Mouse (Mus musculus): Measurements from ENCODE around the gene Foxl1. TPM values are rescaled to one million over a fixed set of nuclear protein-coding genes. Genes with fewer than 3 reads are reported as not detected.

Foxl1 gene
- polyA plus RNA-seq, 1 experiment from 2014 or later, result 0.36 TPM

DNA sequence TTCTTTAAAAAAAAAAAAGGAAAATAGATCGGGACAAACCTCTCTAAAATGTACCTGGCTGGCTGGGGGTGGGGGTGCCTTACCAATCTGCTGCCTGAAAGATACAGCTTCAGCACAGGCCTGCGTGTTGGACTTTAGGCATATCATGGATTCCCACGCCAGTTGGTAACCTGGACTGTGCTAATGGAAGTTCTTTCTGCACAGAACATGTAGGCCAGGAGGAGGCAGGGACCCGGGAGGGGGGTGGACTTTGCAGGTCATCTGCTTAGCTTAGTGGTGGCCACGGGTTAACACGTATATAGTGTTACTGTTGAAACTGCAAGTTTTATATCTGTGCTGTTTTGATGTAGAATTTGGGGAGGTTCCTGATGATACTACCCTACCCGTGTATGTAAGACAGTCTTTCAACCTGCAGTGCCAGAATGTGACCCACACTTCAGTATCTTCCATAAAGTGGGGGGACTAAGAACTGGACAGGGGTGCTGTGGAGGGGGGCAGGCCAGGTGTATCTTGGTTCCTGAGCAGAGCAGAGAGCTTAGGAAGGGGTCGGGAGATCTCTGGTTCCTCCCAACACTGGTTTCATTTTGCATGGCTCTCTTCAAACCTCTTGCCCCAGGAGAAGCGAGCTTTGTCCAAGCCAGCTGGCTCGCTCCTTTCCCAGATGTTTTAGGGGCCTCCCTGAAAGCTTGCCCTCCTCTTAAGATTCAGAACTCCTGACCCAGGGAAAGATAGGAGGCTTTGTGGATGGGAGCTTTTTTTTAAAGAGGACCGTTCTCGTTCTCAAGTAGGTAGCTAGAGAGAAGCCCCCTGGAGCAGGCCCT, 7.9 kb upstream of the Foxl1 start:
- H3K4me2 ChIP-seq, result no peak overlapping the region; the same call in 1 of the 2 replicates
- H3K9me3 ChIP-seq, result 0 out of 2 replicates have a peak, but pooled peaks cover 6% of the 10 kb centered on the region
- no peak overlapping the region for H3K27ac ChIP-seq
- no peaks in the 10 kb centered on the region for H3K36me3 ChIP-seq (replicated peaks)
- peaks cover 98% of the 10 kb centered on the region for H3K27me3 ChIP-seq
- no peak for ATAC-seq (ENCODE audit: low FRiP score)
- WGBS, result 3% methylated on average over 12 of the region's 12 CpGs
- H3K4me3 ChIP-seq (replicated peaks), result peak overlapping the region; percentile 19
- peaks cover 21% of the 10 kb centered on the region for H3K4me1 ChIP-seq
- no peak overlapping the region for H3K9ac ChIP-seq

DNA sequence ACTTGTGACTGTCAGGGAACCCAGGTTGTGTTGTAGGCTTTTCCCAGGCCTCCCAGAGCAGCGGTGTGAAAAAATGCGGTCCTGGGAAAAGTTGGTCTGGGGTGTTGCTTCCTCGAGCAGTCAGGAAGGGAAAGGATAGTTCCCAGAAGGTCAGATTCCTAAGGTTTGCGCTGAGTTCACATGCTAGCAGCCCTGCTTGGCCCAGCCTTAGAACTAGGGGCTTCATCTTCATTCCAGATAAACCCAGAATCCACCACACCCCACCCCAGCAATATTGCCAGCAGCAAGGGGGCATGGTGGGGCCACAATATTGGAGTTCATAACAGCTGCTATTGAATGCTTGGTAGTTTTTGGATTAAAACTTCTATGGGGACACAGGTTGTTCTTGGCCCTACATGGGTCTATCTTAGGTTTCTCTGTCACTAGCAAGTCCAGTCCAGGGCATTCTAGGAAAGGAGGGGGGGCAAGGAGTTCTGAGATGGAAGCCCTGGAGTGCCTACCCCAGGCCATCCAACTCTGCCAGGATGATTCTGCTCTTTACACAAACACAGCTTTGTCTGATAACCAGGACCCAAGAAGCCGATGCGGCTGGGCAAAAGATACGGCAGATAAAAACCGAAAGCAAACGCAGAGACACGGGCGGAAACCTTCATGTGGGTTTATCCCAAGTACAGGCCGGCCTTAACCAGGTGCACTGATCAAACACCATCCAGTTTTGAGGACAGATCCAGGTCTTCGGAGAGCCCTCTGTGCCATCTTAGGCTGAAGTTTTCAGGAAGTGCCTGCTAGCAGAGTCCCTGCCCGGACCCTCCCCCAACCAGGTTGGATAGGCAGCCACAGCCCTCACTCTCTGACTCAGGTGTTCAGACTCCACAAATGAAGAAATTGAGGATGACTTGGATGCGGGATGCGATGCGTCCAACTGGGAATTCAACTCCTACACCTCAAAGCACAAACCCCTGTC, 7.0 kb upstream of the Foxl1 start:
- Histone ChIP-seq H3K4me1 (peaks cover 25% of the 10 kb centered on the region), H3K4me3 (replicated peaks) (peak overlapping the region; percentile 19; the same call in 1 of the 2 replicates), H3K36me3 (replicated peaks) (no peaks in the 10 kb centered on the region), H3K9me3 (0 out of 2 replicates have a peak, but pooled peaks cover 6% of the 10 kb centered on the region), H3K27ac (no peak overlapping the region), H3K4me2 (no peak overlapping the region), H3K27me3 (peaks cover 99% of the 10 kb centered on the region), H3K9ac (no peak overlapping the region)
- ATAC-seq (ENCODE audit: low FRiP score), result no peak
- 2% methylated on average over 17 of the region's 17 CpGs for WGBS

DNA sequence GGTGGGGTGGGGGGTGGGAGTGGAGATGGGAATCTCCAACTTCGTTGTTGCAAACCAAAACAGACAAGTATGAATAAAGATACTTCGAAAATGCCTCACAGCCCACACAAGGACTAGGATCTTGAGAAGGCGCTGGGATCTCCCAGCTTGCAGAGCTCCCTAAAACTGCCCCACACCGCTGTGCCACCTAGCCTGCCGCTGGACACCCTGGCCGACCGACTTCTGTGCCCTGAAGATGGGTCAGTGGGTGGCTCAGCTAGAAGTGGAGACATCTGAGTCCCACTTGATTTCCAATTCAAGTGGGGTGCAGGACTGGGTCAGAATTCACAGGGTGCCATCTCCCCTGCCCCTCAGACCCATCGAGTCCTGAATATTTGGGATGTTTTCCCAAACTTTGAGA, 6.0 kb upstream of the Foxl1 start:
- H3K27ac ChIP-seq, result no peak overlapping the region
- ATAC-seq (ENCODE audit: low FRiP score), result no peak
- WGBS, result 2% methylated on average over 8 of the region's 8 CpGs
- H3K4me2 ChIP-seq, result no peak overlapping the region
- H3K27me3 ChIP-seq, result peaks cover 99% of the 10 kb centered on the region
- H3K4me3 ChIP-seq (replicated peaks), result no peak overlapping the region
- no peak overlapping the region for H3K9ac ChIP-seq
- 0 out of 2 replicates have a peak, but pooled peaks cover 4% of the 10 kb centered on the region for H3K9me3 ChIP-seq
- H3K4me1 ChIP-seq, result peaks cover 21% of the 10 kb centered on the region
- no peaks in the 10 kb centered on the region for H3K36me3 ChIP-seq (replicated peaks)

DNA sequence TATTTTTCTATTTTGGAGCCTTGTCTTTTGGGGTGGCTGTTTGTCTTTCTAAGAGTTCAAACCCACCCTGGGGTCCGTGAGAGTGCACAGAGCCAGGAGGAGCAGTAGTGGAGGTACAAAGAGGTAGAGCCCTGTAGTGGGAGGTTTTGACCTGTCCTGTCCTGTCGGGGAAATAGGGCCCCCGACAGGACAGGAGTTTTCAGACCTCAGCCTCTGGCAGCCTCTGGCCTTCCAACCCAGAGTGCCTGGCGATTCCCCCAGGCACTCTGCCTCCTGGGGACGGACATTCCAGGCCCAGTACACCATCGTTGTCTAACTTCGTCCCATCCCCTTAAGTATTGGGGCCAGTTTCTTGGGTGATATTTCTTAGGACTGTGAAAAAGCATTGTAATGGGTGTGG, 5.4 kb upstream of the Foxl1 start:
- H3K9ac ChIP-seq, result no peak overlapping the region
- H3K36me3 ChIP-seq (replicated peaks), result no peaks in the 10 kb centered on the region
- no peak overlapping the region for H3K4me2 ChIP-seq
- peaks cover 99% of the 10 kb centered on the region for H3K27me3 ChIP-seq
- WGBS, result 5% methylated on average over 7 of the region's 7 CpGs
- H3K27ac ChIP-seq, result no peak overlapping the region
- no peaks in the 10 kb centered on the region for H3K9me3 ChIP-seq
- H3K4me1 ChIP-seq, result peaks cover 15% of the 10 kb centered on the region
- H3K4me3 ChIP-seq (replicated peaks), result no peak overlapping the region
- ATAC-seq (ENCODE audit: low FRiP score), result no peak

DNA sequence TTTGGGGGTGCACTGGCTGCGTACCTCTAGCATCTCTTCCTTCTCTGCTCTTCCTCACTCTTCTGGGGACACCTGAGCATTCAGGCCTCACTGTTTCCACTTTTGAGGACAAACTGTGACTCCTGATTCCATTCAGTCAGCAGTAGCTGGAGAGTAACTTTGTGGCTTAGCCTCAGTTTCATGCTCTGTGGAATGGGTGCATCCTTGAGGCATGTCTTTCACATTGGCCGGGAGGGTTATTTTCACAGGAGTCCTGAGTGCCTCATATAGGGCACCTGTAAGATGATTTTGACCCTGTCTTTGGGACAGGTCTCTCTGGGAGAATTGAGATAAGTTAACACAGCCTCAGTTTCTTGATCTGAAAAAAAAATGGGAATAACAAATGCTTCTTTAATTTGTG, 4.6 kb upstream of the Foxl1 start:
- WGBS, result 28% methylated on average over 2 of the region's 2 CpGs
- Histone ChIP-seq H3K9ac (no peak overlapping the region), H3K27ac (no peak overlapping the region), H3K4me2 (no peak overlapping the region), H3K4me3 (replicated peaks) (no peak overlapping the region), H3K4me1 (peaks cover 16% of the 10 kb centered on the region), H3K36me3 (replicated peaks) (no peaks in the 10 kb centered on the region), H3K27me3 (peaks cover 99% of the 10 kb centered on the region), H3K9me3 (no peaks in the 10 kb centered on the region)
- no peak for ATAC-seq (ENCODE audit: low FRiP score)

DNA sequence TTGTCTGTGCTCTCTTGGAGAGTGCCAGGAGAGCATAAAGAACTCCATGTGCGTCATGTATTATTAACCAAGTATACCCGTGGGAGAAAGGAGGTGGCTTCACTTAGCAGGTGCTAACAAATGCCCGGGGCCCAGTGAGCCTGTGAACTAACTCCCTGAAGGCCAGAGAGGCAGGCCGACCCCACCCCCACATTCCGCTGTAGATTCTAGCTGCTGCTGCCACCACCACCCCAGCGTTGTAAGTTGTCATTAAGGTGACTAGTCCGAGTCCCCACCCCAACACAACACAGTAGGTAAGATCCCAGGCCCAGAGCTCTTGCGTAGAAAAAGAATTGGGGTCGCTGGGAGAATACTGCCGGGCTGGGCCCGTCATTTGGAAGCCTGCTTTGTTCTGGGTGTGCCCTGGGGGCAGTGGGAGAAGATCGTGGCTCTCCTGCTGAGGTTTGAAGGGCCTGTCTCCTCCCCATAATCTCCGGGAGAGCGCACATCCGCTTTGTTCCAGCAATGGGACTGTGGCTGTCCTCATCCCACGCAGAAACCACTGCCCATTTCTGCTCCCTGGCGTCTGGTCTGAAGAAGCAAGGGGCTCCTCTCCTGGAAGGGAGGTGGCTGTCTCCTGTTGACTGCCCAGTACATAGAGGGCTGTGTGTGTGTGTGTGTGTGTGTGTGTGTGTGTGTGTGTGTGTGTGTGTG, 3.0 kb upstream of the Foxl1 start:
- no peak for ATAC-seq (ENCODE audit: low FRiP score)
- 2% methylated on average over 17 of the region's 17 CpGs for WGBS
- H3K4me3 ChIP-seq (replicated peaks), result no peak overlapping the region

DNA sequence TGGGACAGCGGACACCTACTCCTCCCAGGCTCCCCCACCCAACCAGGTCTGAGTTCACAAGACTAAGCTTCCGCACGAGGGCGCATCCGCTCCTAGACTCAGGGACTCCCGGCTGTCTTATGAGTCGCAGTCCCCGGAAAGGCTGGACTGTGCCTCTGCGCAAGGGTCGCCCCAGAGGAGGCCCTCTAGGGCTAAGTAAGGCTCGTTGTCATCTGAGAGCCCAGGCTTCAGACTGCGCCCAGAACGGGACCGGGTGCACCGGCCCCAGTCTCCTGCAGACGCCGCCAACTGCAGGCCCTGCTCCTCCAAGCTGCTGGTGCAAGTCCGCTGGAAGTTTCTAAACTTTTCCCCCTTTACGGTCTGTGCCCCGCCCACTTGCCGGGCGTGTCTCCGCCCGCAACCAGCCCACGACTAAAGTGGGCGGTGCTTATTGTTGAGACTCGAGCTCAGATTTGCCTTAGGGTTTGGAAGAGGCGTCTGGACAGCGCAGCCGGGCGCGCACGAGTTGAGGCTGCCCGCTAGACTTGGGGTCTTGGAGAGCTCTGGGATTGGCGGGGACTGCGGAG, 2.3 kb upstream of the Foxl1 start:
- WGBS, result under 1% methylated on average over 35 of the region's 36 CpGs
- peaks cover 27% of the 10 kb centered on the region for H3K4me1 ChIP-seq
- no peak overlapping the region for H3K27ac ChIP-seq
- no peak overlapping the region for H3K9ac ChIP-seq
- H3K9me3 ChIP-seq, result no peaks in the 10 kb centered on the region
- H3K4me3 ChIP-seq (replicated peaks), result peak overlapping the region; percentile 22
- H3K27me3 ChIP-seq, result peaks cover 100% of the 10 kb centered on the region
- ATAC-seq (ENCODE audit: low FRiP score), result peak; percentile 53
- no peaks in the 10 kb centered on the region for H3K36me3 ChIP-seq (replicated peaks)
- peak overlapping the region; percentile 46 for H3K4me2 ChIP-seq

More for the DNA sequence above, 3.0 kb upstream of the Foxl1 start:
- H3K27me3 ChIP-seq, result peaks cover 100% of the 10 kb centered on the region
- no peaks in the 10 kb centered on the region for H3K9me3 ChIP-seq
- H3K4me2 ChIP-seq, result no peak overlapping the region
- no peak overlapping the region for H3K9ac ChIP-seq
- no peak overlapping the region for H3K27ac ChIP-seq
- peaks cover 27% of the 10 kb centered on the region for H3K4me1 ChIP-seq
- no peaks in the 10 kb centered on the region for H3K36me3 ChIP-seq (replicated peaks)

DNA sequence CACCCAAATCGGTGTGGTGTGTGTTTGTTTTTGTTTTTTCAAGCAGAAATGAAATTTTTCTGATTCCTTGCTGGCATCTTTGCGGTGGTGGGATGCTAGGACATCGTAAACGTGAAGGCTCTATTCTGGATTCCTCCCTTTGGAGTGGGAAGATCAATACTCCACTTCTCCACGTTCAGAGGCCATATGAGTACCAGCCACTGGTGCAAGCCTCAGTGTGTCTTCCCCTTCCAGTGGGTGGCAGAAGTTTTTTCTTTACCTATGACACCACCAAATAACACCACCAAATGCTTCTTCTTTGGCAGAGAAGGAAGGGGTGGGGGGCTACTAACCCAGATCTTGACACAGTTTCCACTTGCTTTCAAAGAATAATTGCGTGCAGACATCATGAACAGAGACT, 1.5 kb upstream of the Foxl1 start:
- H3K9ac ChIP-seq, result no peak overlapping the region
- WGBS, result 3% methylated on average over 6 of the region's 6 CpGs
- peaks cover 27% of the 10 kb centered on the region for H3K4me1 ChIP-seq
- no peak overlapping the region for H3K4me2 ChIP-seq
- H3K9me3 ChIP-seq, result no peaks in the 10 kb centered on the region
- H3K36me3 ChIP-seq (replicated peaks), result no peaks in the 10 kb centered on the region
- ATAC-seq (ENCODE audit: low FRiP score), result no peak
- peaks cover 100% of the 10 kb centered on the region for H3K27me3 ChIP-seq
- no peak overlapping the region for H3K4me3 ChIP-seq (replicated peaks)
- H3K27ac ChIP-seq, result no peak overlapping the region

DNA sequence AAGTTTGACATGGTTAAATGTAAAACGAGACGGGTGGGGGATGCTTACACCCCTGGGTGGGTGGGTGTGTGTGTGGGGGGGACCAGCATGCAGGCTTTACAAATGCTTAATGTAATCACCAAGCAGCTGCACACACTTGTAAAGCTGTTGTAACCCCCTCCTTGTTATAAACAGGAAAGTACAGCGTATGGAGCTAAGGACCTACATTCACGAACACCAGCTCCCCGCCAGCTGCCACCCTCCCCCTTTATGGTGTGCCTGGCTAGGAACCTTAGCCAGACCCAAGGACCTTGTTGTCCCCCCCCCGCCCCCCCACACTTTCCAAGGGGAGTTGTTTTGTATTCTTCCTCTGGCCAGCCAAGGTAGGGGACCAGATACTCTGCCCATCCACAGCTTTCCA, 1.0 kb upstream of the Foxl1 start:
- peaks cover 99% of the 10 kb centered on the region for H3K27me3 ChIP-seq
- no peak for ATAC-seq (ENCODE audit: low FRiP score)
- 1% methylated on average over 6 of the region's 6 CpGs for WGBS
- H3K9me3 ChIP-seq, result no peaks in the 10 kb centered on the region
- no peaks in the 10 kb centered on the region for H3K36me3 ChIP-seq (replicated peaks)
- H3K4me1 ChIP-seq, result peaks cover 27% of the 10 kb centered on the region
- H3K27ac ChIP-seq, result no peak overlapping the region
- no peak overlapping the region for H3K4me2 ChIP-seq
- H3K4me3 ChIP-seq (replicated peaks), result no peak overlapping the region
- no peak overlapping the region for H3K9ac ChIP-seq

DNA sequence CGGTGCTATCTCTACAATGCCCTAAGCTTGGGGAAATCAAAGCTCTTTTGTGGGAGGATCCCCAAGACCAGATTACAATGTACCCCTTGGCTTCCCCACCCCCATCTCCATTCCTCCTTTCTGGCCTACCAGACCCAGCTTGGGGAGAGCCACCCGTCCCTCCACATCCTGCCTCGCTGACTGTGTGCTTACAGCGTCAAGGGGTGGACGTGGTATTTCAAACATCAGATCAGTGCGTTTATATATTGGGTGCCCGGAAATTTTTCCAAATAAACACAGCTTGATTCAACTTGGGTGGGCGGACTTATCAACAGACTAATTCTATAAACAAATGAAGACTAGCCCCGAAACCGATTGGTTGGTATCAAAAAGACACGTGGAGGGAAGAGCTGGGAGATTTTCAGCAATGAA, 444 bp upstream of the Foxl1 start:
- Histone ChIP-seq H3K4me3 (replicated peaks) (no peak overlapping the region), H3K36me3 (replicated peaks) (no peaks in the 10 kb centered on the region), H3K27me3 (peaks cover 99% of the 10 kb centered on the region), H3K9me3 (no peaks in the 10 kb centered on the region), H3K9ac (no peak overlapping the region), H3K27ac (no peak overlapping the region), H3K4me1 (peaks cover 27% of the 10 kb centered on the region), H3K4me2 (no peak overlapping the region)
- WGBS, result under 1% methylated on average over 11 of the region's 11 CpGs
- ATAC-seq (ENCODE audit: low FRiP score), result no peak

DNA sequence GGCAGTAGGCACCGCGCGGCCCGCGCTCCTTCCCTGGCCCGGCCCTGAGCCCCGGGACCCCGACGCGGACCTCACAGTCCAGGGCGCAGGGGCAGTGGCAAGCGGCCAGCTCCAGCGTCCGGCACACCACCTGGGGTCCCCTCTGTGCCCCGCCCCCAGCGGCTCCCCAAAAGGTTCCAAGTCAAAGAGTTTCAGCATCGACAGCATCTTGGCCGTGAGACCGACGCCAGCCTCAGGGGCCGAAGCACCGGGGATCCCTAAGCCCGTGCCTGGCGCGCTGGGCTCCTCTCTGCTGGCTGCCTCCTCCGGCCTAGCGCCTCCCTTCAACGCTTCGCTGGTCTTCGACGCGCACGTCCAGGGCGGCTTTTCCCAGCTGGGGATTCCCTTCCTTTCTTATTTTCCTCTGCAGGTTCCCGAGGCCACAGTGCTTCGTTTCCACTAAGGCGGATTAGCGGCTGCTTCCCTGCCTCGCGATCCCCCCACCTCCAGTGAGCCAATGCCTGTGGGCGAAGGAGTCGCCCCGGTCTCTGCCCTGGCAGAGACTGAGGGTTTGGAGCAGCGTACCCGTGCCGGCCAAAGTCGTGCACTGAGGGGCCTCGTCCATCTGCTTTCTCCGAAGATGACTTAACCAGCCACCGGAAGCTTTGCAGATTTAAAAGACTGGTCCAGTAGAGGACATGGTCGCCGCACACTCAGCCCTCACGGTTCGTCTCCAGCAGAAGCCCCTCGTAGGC, 958 bp downstream of the Foxl1 start:
- Histone ChIP-seq H3K4me1 (peaks cover 27% of the 10 kb centered on the region), H3K36me3 (replicated peaks) (no peaks in the 10 kb centered on the region), H3K4me3 (replicated peaks) (peak overlapping the region; percentile 19), H3K27ac (no peak overlapping the region), H3K27me3 (peaks cover 99% of the 10 kb centered on the region), H3K9me3 (no peaks in the 10 kb centered on the region), H3K4me2 (peak overlapping the region; percentile 8), H3K9ac (no peak overlapping the region)
- WGBS, result under 1% methylated on average over 55 of the region's 55 CpGs
- ATAC-seq (ENCODE audit: low FRiP score), result no peak
